Mouse (Mus musculus): ENCODE measurements at regions not wholly inside any gene's neighbourhood (a gene's known extent, or its start where the extent isn't known, plus 50 kb on each side); places are given as distances from the start of the nearest gene placed in this dataset.
A peak's percentile ranks its signal among the peaks of the same experiment; 100 is the strongest.
"Not testable (repeated sequence)": the region's sequence is repeated elsewhere in the genome, so short reads cannot be mapped to it uniquely, and the experiment has no call there.

GRCm38 (mm10) chr7:73827549-73827948 lies 87.4 kb downstream of the Fam174b start:
- DNase-seq, result no peak

- DNase-seq, result no peak
Measured at GRCm38 (mm10) chr7:73830581-73830980, 90.5 kb downstream of the Fam174b start.

- DNase-seq, result no peak
Measured at GRCm38 (mm10) chr7:73840381-73840780, 100.3 kb downstream of the Fam174b start.

- DNase-seq, result no peak
Measured at GRCm38 (mm10) chr7:73852184-73852583, 112.1 kb downstream of the Fam174b start.

GRCm38 (mm10) chr7:73853296-73853950 lies 113.3 kb downstream of the Fam174b start:
- not testable (repeated sequence) for DNase-seq

DNA sequence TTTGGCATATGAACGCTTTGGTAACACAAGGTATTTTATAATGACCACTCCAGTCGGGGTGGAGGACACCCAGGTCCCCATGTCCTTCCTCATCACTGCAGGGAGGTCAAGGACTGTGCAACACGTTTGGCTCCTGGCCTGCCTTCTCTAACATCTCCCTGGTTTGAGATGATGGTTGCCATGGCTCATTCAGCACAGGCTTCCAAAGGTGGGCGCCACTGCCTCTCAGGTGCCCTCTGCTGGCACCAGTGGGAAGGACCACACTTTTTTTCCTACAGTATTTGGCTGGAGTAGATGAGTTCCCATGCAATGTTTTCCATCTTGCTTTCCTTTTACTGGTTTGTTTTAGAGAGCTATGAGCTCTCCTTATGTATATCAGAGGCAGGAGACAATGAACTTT lies 115.4 kb downstream of the Fam174b start:
- DNase-seq, result peak; percentile 41

GRCm38 (mm10) chr7:73856908-73857307 lies 116.8 kb downstream of the Fam174b start:
- no peak for DNase-seq

DNA sequence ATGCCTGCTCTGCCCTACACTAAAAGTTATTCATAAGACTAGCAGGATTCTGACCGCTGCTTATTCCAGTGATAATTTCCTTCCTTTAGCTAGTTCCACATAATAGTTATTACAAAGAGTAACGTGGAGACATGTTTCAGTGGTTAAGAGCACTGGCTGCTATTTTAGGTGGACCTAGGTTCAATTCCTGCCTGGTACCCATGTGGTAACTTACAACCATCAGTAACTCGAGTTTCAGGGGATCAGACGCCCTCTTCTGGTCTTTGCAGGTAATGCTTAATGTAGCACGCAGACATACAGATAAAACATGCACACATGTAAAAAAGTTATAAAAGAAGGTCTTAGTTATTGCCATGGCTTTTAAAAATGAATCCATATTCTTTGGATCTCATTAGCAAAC lies 125.0 kb downstream of the Fam174b start:
- DNase-seq, result no peak

- no peak for DNase-seq
Measured at GRCm38 (mm10) chr7:73872181-73872580, 132.1 kb downstream of the Fam174b start.

- DNase-seq, result no peak
Measured at GRCm38 (mm10) chr7:73881252-73882042, 132.0 kb downstream of the St8sia2 start.

- DNase-seq, result no peak
Measured at GRCm38 (mm10) chr7:73886152-73886551, 127.3 kb downstream of the St8sia2 start.

Measured in kidney, adult 18-20 months (tissue).